Mouse (Mus musculus): Measurements from ENCODE around the gene Vmn2r108.
"Not testable (repeated sequence)": the region's sequence is repeated elsewhere in the genome, so short reads cannot be mapped to it uniquely, and the experiment has no call there.

The Vmn2r108 gene

DNA sequence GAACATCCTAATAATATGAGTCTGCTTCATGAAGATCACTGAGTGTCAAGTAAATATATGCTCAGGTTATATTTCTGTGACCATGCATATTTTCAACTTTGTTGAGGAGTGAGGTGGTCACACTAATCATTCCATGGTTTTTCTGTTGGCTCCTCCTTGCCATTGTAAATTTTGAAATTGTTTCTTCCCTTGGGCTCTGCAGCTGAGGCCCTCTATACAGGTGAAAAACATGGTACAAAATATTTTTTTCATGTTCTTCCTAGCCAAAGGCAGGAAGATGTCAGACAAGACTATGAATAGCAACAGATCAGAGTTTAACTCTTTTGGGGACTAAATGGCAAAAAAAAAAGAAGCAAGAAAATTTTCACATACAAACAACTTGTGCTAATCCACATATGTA lies at the start of gene Vmn2r108:
TSS of gene Vmn2r108 (minus strand) at position 101 of the 400 bp plus-strand sequence.
- no peak for DNase-seq (ENCODE audit: low spot score in 2 of 2)

DNA sequence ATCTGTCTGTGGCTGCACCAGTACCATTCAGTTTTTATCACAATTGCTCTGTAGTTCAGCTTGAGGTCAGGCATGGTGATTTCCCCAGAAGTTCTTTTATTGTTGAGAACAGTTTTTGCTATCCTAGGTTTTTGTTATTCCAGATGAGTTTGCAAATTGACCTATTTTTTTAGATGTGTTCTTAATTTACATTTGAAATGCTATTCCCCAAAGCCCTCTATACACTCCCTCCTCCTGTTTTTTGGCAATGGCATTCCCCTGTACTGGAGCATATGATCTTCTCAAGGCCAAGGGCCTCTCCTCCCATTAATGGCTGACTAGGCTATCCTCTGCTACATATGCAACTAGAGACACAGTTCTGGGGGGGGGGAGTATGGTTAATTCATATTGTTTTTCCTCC lies 27.1 kb upstream of the Vmn2r108 start:
- DNase-seq (ENCODE audit: low spot score in 2 of 2) = not testable (repeated sequence)

DNA sequence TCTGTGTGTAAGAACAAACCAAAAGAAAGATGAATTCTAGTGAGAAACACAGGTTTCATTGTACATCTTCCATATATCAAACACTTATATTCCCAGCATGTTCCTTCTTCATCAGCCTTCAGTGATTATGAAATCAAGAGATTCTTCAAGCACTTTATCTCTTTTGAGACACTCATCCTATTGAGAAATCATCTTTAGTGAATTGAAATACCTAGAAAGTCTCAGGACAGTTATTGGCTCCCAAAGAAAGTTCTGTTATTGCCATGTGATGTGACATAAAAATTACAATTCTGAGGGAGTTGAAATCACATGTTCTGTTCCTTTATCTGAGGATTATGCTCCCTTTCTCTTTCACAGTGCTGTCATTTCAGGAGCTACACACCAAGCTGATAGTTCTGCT lies 16.7 kb upstream of the Vmn2r108 start, which contains the start of gene Vmn1r225:
TSS of gene Vmn1r225 (plus strand) at position 301 of the 400 bp plus-strand sequence.
- no peak for DNase-seq (ENCODE audit: low spot score in 2 of 2)

DNA sequence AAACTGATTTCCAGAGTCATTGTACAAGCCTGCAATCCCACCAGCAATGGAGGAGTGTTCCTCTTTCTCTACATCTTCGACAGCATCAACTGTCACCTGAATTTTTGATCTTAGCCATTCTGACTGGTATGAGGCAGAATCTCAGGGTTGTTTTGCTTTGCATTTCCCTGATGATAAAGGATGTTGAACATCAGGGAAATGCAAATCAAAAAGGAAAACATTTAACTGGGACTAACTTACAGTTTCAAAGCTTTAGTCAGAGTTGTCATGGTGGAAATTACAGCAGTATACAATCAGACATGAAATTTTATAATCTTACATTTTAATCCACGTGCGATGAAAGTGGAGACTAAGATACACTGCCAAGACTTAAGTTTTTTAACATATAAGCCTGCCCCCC lies 7.8 kb downstream of the Vmn2r108 start:
- no peak for DNase-seq (ENCODE audit: low spot score in 2 of 2)

DNA sequence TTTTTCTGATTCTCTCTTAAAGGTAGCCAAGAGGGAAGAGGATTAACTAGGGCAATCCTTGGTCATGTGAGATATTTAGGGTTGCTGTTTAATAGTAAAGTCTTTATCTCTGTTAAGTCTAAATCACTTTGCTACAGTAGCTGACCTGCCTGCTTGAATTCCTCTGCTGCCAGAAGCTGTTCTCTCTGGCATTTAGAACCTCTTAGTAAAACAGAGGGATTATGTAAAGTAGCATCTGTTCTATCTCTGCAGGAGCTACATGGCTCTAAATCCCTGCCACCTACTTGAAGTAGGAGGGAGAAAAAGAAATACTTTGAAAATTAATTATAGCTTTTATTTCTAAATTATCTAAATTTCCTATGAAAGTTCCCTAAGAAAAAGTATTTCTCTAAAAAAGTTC lies 41.9 kb downstream of the Vmn2r108 start:
- DNase-seq (ENCODE audit: low spot score in 2 of 2) = no peak

DNA sequence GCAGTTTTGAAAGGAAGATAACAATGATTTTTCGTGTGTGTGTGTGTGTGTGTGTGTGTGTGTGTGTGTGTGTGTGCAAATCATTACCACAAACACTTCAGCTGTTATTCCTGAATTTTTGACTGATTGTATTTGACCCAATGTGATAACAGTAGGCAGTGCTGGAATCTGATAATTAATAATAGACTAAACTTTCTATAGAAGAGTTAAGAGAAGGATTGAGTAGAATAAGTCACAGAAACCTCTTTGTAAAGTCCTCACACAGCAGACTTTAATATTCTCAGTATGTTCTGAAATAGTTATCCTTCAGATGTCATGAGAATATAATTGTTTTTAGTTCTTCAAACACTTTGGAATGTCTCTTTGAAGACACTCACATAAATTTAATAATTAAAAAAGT lies 67.3 kb downstream of the Vmn2r108 start, which contains the start of gene Vmn1r224:
TSS of gene Vmn1r224 (plus strand) at position 301 of the 400 bp plus-strand sequence.
- DNase-seq (ENCODE audit: low spot score in 2 of 2) = no peak
